Mouse (Mus musculus): Measurements from ENCODE around the gene Acap2. TPM values are rescaled to one million over a fixed set of nuclear protein-coding genes. Genes with fewer than 3 reads are reported as not detected.

The Acap2 gene
- total RNA-seq, 2 experiments from 2014 or later: 32.0 to 37.3 TPM

GRCm38 (mm10) chr16:31052177-31052726 is 148.8 kb downstream of the Acap2 start:
- DNase-seq (ENCODE audit: low spot score in 2 of 2): no peak

- DNase-seq (ENCODE audit: low spot score in 2 of 2): no peak
Measured at GRCm38 (mm10) chr16:31050701-31051100, 150.3 kb downstream of the Acap2 start.

- DNase-seq (ENCODE audit: low spot score in 2 of 2): no peak
Measured at GRCm38 (mm10) chr16:31048194-31048593, 152.9 kb downstream of the Acap2 start.

GRCm38 (mm10) chr16:31047186-31047898 is 153.7 kb downstream of the Acap2 start:
- DNase-seq (ENCODE audit: low spot score in 2 of 2): no peak

GRCm38 (mm10) chr16:31046217-31046659 is 154.8 kb downstream of the Acap2 start:
- DNase-seq (ENCODE audit: low spot score in 2 of 2): no peak

- DNase-seq (ENCODE audit: low spot score in 2 of 2): no peak
Measured at GRCm38 (mm10) chr16:31045211-31045610, 155.8 kb downstream of the Acap2 start.

GRCm38 (mm10) chr16:31043136-31043535 is 157.9 kb downstream of the Acap2 start:
- no peak for DNase-seq (ENCODE audit: low spot score in 2 of 2)

Other genes starting within 250 kb of the Acap2 start
- 10 to 100 TPM in 1 of 2 experiments, 1 to 10 TPM in 1; 8.4 to 15.2 TPM for gene Xxylt1, start 119.8 kb downstream of the Acap2 start, total RNA-seq (2021)
- 10 to 100 TPM; 74.0 to 78.2 TPM for gene Ppp1r2, start 74.0 kb upstream of the Acap2 start, total RNA-seq (2021)
- gene Apod, start 113.6 kb upstream of the Acap2 start, total RNA-seq (2021): 10 to 100 TPM in 1 of 2 experiments, 1 to 10 TPM in 1; 7.3 to 13.7 TPM
- gene Bdh1, start 221.0 kb upstream of the Acap2 start, total RNA-seq (2021): 10 to 100 TPM in 1 of 2 experiments, 1 to 10 TPM in 1; 5.0 to 23.1 TPM